Mouse (Mus musculus) stomach, postnatal 0 days (tissue): ENCODE results near the gene Vwa1.

Experiments
- CTCF ChIP-seq: IDR thresholded peaks from 2 replicates; pipeline ENCODE4 v1.5.1; 2016; ENCODE audit warnings: antibody characterized with exemption, low read depth, mild to moderate bottlenecking, moderate library complexity
- EP300 ChIP-seq: optimal IDR thresholded peaks from 2 replicates; pipeline ENCODE3; 2016; ENCODE audit warnings: antibody characterized with exemption

- TF ChIP-seq CTCF (no peak), EP300 (no peak)
Observed at GRCm38 (mm10) chr4:155739741-155740636, 34.5 kb downstream of the Vwa1 start.
